In genomic region chr6:135332737-135333281, GRCm38 (mm10) we compare ENCODE assay signal across 10 mouse cellular contexts. TPM values are rescaled to one million over a fixed set of nuclear protein-coding genes. Genes with fewer than 3 reads are reported as not detected.
A peak's percentile ranks its signal among the peaks of the same experiment; 100 is the strongest.
DNase-seq lines count a peak whose midpoint lies in the region; ATAC-seq and TF ChIP-seq lines count a peak whose summit lies in the region.
"Had no signal": no experiment of that assay in that cellular context is flagged by ENCODE, and none has a peak within 500 bp of the region (broad histone marks: within the 10 kb centered on the region; RNA-seq: fewer than 3 reads in every experiment).

No protein-coding gene starts in this region.

- WGBS in heart, embryonic 10.5 days, result 20% methylated on average over 10 of the region's 10 CpGs
- WGBS in kidney, postnatal 0 days, result 14% methylated on average over 10 of the region's 10 CpGs

- peak; percentile 79 for ATAC-seq in kidney, postnatal 0 days (replicated peaks; ENCODE audit: low FRiP score, low read depth)
- no peak for ATAC-seq in granulocyte monocyte progenitor cell, adult 5-6 weeks (replicated peaks; ENCODE audit: poor library complexity, severe bottlenecking)

- peak; percentile 26 for DNase-seq in right cerebral cortex, adult 18-20 months
- DNase-seq in right cerebral cortex, postnatal 10 days (ENCODE audit: low spot score in 2 of 2), result no peak
- no peak for DNase-seq in heart, embryonic 10.5 days (ENCODE audit: low spot score)
- peak; percentile 74 for DNase-seq in kidney, postnatal 0 days (ENCODE audit: low spot score)
- DNase-seq in neural tube, embryonic 10.5 days (ENCODE audit: extremely low spot score, low spot score), result peak; percentile 47
- no peak for DNase-seq in right cerebral cortex, postnatal 4 days
- DNase-seq in spleen, adult 12 weeks (ENCODE audit: low spot score), result no peak

- no peak overlapping the region for H3K9ac ChIP-seq in kidney, postnatal 0 days (ENCODE audit: low read depth, low read length)

- no peaks in the 10 kb centered on the region for H3K27me3 ChIP-seq in heart, embryonic 10.5 days (ENCODE audit: insufficient read depth, poor library complexity, severe bottlenecking)
- H3K27me3 ChIP-seq in kidney, postnatal 0 days (ENCODE audit: insufficient read depth, low read length), result no peaks in the 10 kb centered on the region

- no peak overlapping the region for H3K27ac ChIP-seq in heart, embryonic 10.5 days
- peak overlapping the region; percentile 51 for H3K27ac ChIP-seq in kidney, postnatal 0 days

- TF ChIP-seq CTCF in kidney, postnatal 0 days (IDR thresholded peaks at IDR 0.05; ENCODE audit: low read depth), result no peak

- H3K4me3 ChIP-seq in heart, embryonic 10.5 days, result 0 out of 2 replicates have a peak overlapping the region, but pooled peaks have one; percentile 8
- no peak overlapping the region for H3K4me3 ChIP-seq in kidney, postnatal 0 days (replicated peaks; ENCODE audit: low read depth, low read length)

- no peaks in the 10 kb centered on the region for H3K36me3 ChIP-seq in heart, embryonic 10.5 days
- H3K36me3 ChIP-seq in kidney, postnatal 0 days (ENCODE audit: insufficient read depth, low read length), result no peaks in the 10 kb centered on the region

- H3K9me3 ChIP-seq in heart, embryonic 10.5 days, result no peaks in the 10 kb centered on the region
- H3K9me3 ChIP-seq in kidney, postnatal 0 days (replicated peaks; ENCODE audit: low read length), result no peaks in the 10 kb centered on the region

- H3K4me1 ChIP-seq in heart, embryonic 10.5 days, result peaks cover 18% of the 10 kb centered on the region
- H3K4me1 ChIP-seq in kidney, postnatal 0 days (replicated peaks; ENCODE audit: insufficient read depth, low read length), result peaks cover 12% of the 10 kb centered on the region; the same call in 1 of the 2 replicates

- H3K4me2 ChIP-seq in kidney, postnatal 0 days (ENCODE audit: low read length), result no peak overlapping the region

RNA-seq across cellular contexts. Expression of gene Pbp2, which starts 22.6 kb away (rescaled TPM):
- 0.16 TPM in 1 of 2 replicates, not detected in the other for polyA plus RNA-seq in heart, embryonic 10.5 days (2016; fragmentation: Nextera tagmentation; extraction: Ambion mirVana)
- polyA plus RNA-seq in kidney, postnatal 0 days (2015; fragmentation: Nextera tagmentation; extraction: Ambion mirVana), result 0.20 and 0.42 TPM in 2 replicates
- not detected in 2 replicates for total RNA-seq in granulocyte monocyte progenitor cell, adult 5-6 weeks (2014; fragmentation: Nextera tagmentation)
- total RNA-seq in granulocyte monocyte progenitor cell, adult 5-6 weeks (2017), result not detected in 2 replicates
- total RNA-seq: heart, postnatal 36 days had no signal
- polyA plus RNA-seq: spleen, adult 2 months had no signal

RNA-seq across cellular contexts. Expression of gene Emp1, which starts 29.5 kb away (rescaled TPM):
- polyA plus RNA-seq in heart, embryonic 10.5 days (2016; fragmentation: Nextera tagmentation; extraction: Ambion mirVana), result 5.1 and 10.5 TPM in 2 replicates
- polyA plus RNA-seq in kidney, postnatal 0 days (2015; fragmentation: Nextera tagmentation; extraction: Ambion mirVana), result 54.7 and 55.7 TPM in 2 replicates
- not detected in 2 replicates for total RNA-seq in granulocyte monocyte progenitor cell, adult 5-6 weeks (2014; fragmentation: Nextera tagmentation)
- total RNA-seq in granulocyte monocyte progenitor cell, adult 5-6 weeks (2017), result not detected in 2 replicates

Comparison
In these comparisons a context has a peak if more than half of its experiments do, and no peak if none do; other contexts are left out.
1. DNase-seq: peak in right cerebral cortex, adult 18-20 months (single experiment), kidney, postnatal 0 days (single experiment) and neural tube, embryonic 10.5 days (single experiment); none in right cerebral cortex, postnatal 10 days (0 of 2), heart, embryonic 10.5 days (single experiment), right cerebral cortex, postnatal 4 days (single experiment) and spleen, adult 12 weeks (single experiment).